Mouse (Mus musculus) liver, embryonic 13.5 days (tissue): ENCODE measurements around the gene Prlh. TPM values are rescaled to one million over a fixed set of nuclear protein-coding genes. Genes with fewer than 3 reads are reported as not detected.

Source experiments
- ATAC-seq: fragments of 200-750 bp; cut with Nextera tagmentation; 2 replicates; pipeline ENCODE4 v1.8.0; 2017; ENCODE audit warnings: low read depth, mild to moderate bottlenecking, moderate number of reproducible peaks, moderate library complexity
- DNase-seq: peaks from one replicate; pipeline ENCODE4 v3.0.0; 2022
- H3K27ac ChIP-seq: fragments of 300-500 bp; sonication (generic); 2 replicates; pipeline ENCODE4 v1.5.1; 2015; ENCODE audit warnings: moderate library complexity, mild to moderate bottlenecking, inconsistent platforms
- H3K27me3 ChIP-seq: fragments of 300-500 bp; sonication (generic); 2 replicates; pipeline ENCODE4 v1.6.1; 2015; ENCODE audit warnings: mild to moderate bottlenecking, inconsistent platforms
- H3K36me3 ChIP-seq: fragments of 300-500 bp; sonication (generic); 2 replicates; pipeline ENCODE4 v1.6.1; 2015; ENCODE audit warnings: mild to moderate bottlenecking, inconsistent platforms
- H3K4me1 ChIP-seq: fragments of 300-500 bp; sonication (generic); replicated peaks from 2 replicates; pipeline ENCODE4 v1.6.1; 2015; ENCODE audit warnings: inconsistent platforms
- H3K4me2 ChIP-seq: fragments of 300-500 bp; sonication (generic); 2 replicates; pipeline ENCODE4 v1.6.1; 2015; ENCODE audit warnings: inconsistent platforms, mild to moderate bottlenecking, moderate library complexity
- H3K4me3 ChIP-seq: fragments of 300-500 bp; sonication (generic); replicated peaks from 2 replicates; pipeline ENCODE4 v1.5.1; 2015; ENCODE audit warnings: mild to moderate bottlenecking, inconsistent platforms
- H3K9ac ChIP-seq: fragments of 300-500 bp; sonication (generic); 2 replicates; pipeline ENCODE4 v1.6.1; 2015; ENCODE audit warnings: mild to moderate bottlenecking, inconsistent platforms
- H3K9me3 ChIP-seq: fragments of 300-500 bp; sonication (generic); replicated peaks from 2 replicates; pipeline ENCODE4 v1.6.1; 2016; ENCODE audit warnings: inconsistent platforms
- WGBS: fragments of 180-500 bp; shearing (Covaris S2); methylation state at CpG from one replicate; pipeline ENCODE4 v1.1.7; 2015; ENCODE audit not compliant: insufficient replicate concordance; 5-methylcytosine and 5-hydroxymethylcytosine counted together
- polyA plus RNA-seq: library from polyadenylated mRNA; unstranded; fragments of >200 nt; fragmentation: Nextera tagmentation; extraction: Ambion mirVana; gene quantifications from 2 replicates; pipeline ENCODE4 v1.2.1, GENCODE M21; 2015

Prlh gene
- polyA plus RNA-seq, 1 experiment from 2014 or later = 0.50 TPM

DNA sequence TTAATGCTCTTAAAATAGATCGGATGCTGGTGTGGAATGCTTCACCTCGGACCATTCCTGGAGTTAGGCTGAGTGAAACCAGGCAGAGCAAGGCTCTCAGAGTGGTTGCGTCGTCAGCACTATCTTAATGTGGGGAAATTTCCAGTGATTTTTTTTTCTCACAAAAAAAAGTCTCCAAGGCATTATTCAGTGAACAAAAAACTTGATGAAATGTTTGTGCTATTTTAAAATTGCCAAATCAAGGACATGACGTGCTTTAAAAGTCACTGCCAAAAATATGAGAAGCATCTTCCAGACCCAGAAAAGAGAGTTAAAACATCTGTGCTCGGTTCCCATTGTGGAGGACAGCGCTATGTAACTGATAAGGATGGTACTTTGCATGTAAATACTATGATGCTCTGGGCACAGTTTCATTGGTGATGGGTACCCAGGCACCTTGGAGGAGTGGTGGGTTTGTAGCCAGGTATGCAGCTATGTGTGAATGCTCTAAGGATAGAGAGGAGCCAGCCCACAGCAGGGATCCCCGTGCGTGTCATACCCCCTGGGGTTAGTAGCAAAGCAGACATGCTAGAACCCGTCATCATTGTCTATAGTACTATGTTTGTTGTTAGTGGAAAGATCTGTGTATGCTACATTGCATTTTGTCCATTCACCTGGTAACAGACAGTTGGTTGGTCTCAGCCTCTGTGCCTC lies 27.9 kb downstream of the Prlh start:
- Histone ChIP-seq H3K4me1 (no peaks in the 10 kb centered on the region), H3K9me3 (no peaks in the 10 kb centered on the region), H3K27me3 (no peaks in the 10 kb centered on the region), H3K36me3 (no peaks in the 10 kb centered on the region), H3K27ac (no peak overlapping the region), H3K4me3 (no peak overlapping the region), H3K9ac (no peak overlapping the region), H3K4me2 (no peak overlapping the region)
- ATAC-seq = no peak
- WGBS = 67% methylated on average over 10 of the region's 10 CpGs
- no peak for DNase-seq

- H3K27ac ChIP-seq = no peak overlapping the region
- WGBS = 41% methylated on average over 3 of the region's 3 CpGs
- no peak overlapping the region for H3K9ac ChIP-seq
- H3K4me2 ChIP-seq = no peak overlapping the region
- no peak for ATAC-seq
- no peaks in the 10 kb centered on the region for H3K4me1 ChIP-seq
- no peaks in the 10 kb centered on the region for H3K27me3 ChIP-seq
- H3K4me3 ChIP-seq = no peak overlapping the region
- no peak for DNase-seq
- H3K9me3 ChIP-seq = no peaks in the 10 kb centered on the region
- no peaks in the 10 kb centered on the region for H3K36me3 ChIP-seq
Observed at GRCm38 (mm10) chr1:90981346-90981745, 28.4 kb downstream of the Prlh start.

DNA sequence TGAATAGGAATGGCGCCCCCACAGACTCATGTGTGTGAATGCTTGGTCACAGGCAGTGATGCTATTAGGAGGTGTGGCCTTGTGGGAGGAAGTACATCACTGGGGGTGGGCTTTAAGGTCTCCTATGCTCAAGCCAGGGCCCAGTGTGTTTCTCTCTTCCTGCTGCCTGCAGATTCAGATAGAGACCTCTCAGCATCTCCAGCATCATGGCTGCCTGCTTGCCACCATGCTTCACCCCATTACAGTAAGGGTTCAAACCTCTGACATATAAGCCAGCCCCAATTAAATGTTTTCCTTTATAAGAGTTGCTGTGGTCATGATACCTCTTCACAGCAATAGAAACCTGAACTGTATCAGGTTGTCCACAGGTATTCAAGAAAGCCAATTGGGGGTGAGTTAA lies 43.0 kb downstream of the Prlh start:
- no peak for ATAC-seq
- Histone ChIP-seq H3K4me3 (no peak overlapping the region), H3K4me1 (peaks cover 15% of the 10 kb centered on the region), H3K27ac (no peak overlapping the region), H3K27me3 (peaks cover 36% of the 10 kb centered on the region), H3K9me3 (0 out of 2 replicates have a peak, but pooled peaks cover 5% of the 10 kb centered on the region), H3K9ac (no peak overlapping the region), H3K4me2 (no peak overlapping the region), H3K36me3 (no peaks in the 10 kb centered on the region)
- 68% methylated on average over 1 of the region's 1 CpGs for WGBS
- DNase-seq = no peak

DNA sequence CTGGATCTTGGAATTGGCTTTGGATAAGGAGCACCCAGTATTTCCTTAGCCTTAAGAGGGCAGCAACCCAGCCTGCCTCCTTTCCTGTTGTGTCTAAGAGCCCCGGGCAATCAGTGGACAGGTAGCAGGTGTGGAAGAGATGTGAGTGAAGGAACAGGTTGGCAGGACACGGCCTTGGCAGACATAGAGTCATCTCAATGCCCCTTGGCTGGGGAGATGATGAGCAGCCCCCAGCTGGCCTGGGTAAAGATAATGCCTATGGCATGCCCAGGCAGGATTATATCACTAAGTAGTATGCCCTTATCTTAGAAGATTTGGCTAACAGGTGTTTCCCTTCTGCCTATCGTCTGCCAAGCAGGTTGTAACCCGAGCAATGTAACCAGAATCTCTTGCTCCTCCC lies 44.2 kb downstream of the Prlh start:
- ATAC-seq (no peak), DNase-seq (no peak)
- no peak overlapping the region for H3K4me3 ChIP-seq
- H3K9ac ChIP-seq = no peak overlapping the region
- no peaks in the 10 kb centered on the region for H3K36me3 ChIP-seq
- peaks cover 36% of the 10 kb centered on the region for H3K27me3 ChIP-seq
- H3K27ac ChIP-seq = no peak overlapping the region
- WGBS = 42% methylated on average over 4 of the region's 4 CpGs
- H3K4me2 ChIP-seq = no peak overlapping the region
- H3K9me3 ChIP-seq = 0 out of 2 replicates have a peak, but pooled peaks cover 5% of the 10 kb centered on the region
- H3K4me1 ChIP-seq = peaks cover 15% of the 10 kb centered on the region

DNA sequence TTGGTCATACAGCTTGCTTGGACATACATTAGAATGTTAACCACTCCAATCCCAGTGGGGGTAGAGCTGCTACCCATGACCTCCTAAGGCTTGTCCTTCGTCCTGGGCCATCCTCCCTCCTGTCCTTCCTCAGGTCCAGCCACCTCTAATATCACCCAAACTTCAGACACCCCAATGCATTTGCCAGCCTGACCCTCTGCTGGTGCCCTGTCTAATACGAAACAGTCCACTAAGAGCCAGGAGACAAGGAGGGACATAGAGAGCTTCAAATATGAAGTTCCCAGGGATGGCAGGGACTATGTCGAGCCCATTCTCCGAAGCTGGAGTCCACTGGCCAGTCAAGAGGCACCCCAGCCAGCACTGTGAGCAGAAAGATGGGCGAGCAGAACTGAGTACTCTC lies 44.7 kb downstream of the Prlh start:
- no peak for DNase-seq
- no peak overlapping the region for H3K9ac ChIP-seq
- H3K4me2 ChIP-seq = no peak overlapping the region
- H3K27me3 ChIP-seq = peaks cover 36% of the 10 kb centered on the region
- ATAC-seq = no peak
- peaks cover 15% of the 10 kb centered on the region for H3K4me1 ChIP-seq
- 0 out of 2 replicates have a peak overlapping the region, but pooled peaks have one; percentile 64 for H3K4me3 ChIP-seq
- 61% methylated on average over 5 of the region's 5 CpGs for WGBS
- H3K9me3 ChIP-seq = 0 out of 2 replicates have a peak, but pooled peaks cover 5% of the 10 kb centered on the region
- H3K27ac ChIP-seq = no peak overlapping the region
- H3K36me3 ChIP-seq = no peaks in the 10 kb centered on the region

- ATAC-seq = peak; percentile 41; the same call in 1 of the 2 replicates
- Histone ChIP-seq H3K4me2 (peak within 1 kb of the TSS; percentile 78), H3K36me3 (no peaks in the 10 kb centered on the region), H3K4me3 (peak within 1 kb of the TSS; percentile 64), H3K27ac (no peak within 1 kb of the TSS), H3K27me3 (peaks cover 36% of the 10 kb centered on the region), H3K9me3 (0 out of 2 replicates have a peak, but pooled peaks cover 5% of the 10 kb centered on the region), H3K9ac (peak within 1 kb of the TSS; percentile 66), H3K4me1 (peaks cover 15% of the 10 kb centered on the region)
- DNase-seq = no peak
- WGBS = 2% methylated on average over 59 of the region's 59 CpGs
Observed at GRCm38 (mm10) chr1:90998268-90998890, 45.5 kb downstream of the Prlh start, which contains the start of gene Lrrfip1. TSS of gene Lrrfip1 (plus strand) at chr1:90998737.

- H3K9me3 ChIP-seq = 0 out of 2 replicates have a peak, but pooled peaks cover 5% of the 10 kb centered on the region
- 3% methylated on average over 41 of the region's 41 CpGs for WGBS
- DNase-seq = no peak
- H3K4me2 ChIP-seq = peak overlapping the region; percentile 78
- peak overlapping the region; percentile 66 for H3K9ac ChIP-seq
- peaks cover 36% of the 10 kb centered on the region for H3K27me3 ChIP-seq
- H3K36me3 ChIP-seq = no peaks in the 10 kb centered on the region
- peaks cover 15% of the 10 kb centered on the region for H3K4me1 ChIP-seq
- ATAC-seq = 0 out of 2 replicates have a peak, but pooled peaks have one; percentile 20
- no peak overlapping the region for H3K27ac ChIP-seq
- peak overlapping the region; percentile 64 for H3K4me3 ChIP-seq
Observed at GRCm38 (mm10) chr1:90998891-90999611, 46.1 kb downstream of the Prlh start.

- H3K27ac ChIP-seq = no peak overlapping the region
- no peak overlapping the region for H3K9ac ChIP-seq
- peak overlapping the region; percentile 78; the same call in 1 of the 2 replicates for H3K4me2 ChIP-seq
- peaks cover 36% of the 10 kb centered on the region for H3K27me3 ChIP-seq
- H3K36me3 ChIP-seq = no peaks in the 10 kb centered on the region
- 0 out of 2 replicates have a peak, but pooled peaks cover 5% of the 10 kb centered on the region for H3K9me3 ChIP-seq
- H3K4me1 ChIP-seq = peaks cover 15% of the 10 kb centered on the region
- ATAC-seq (no peak), DNase-seq (no peak)
- 46% methylated on average over 10 of the region's 10 CpGs for WGBS
- H3K4me3 ChIP-seq = no peak overlapping the region; the same call in 1 of the 2 replicates
Observed at GRCm38 (mm10) chr1:90999911-91000601, 47.1 kb downstream of the Prlh start.

DNA sequence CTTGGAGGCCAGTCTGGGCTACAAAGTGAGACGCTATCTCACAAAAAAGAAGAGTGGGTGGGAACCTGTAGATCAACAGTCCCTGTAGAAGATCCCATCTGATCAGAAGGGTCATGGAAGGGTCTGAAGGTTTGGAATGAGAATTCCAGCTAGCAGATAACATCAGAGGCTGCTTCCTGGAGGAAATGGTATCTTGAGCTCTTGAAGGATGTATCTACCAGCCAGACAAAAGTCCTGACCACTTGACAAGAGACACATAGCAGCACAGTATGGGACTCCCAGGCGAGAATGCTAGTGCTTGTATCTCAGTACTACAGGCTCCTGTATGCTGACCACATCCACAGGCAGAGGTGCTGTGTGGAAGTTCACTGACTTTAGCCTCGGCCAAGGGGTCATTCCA lies 48.2 kb downstream of the Prlh start:
- 46% methylated on average over 3 of the region's 3 CpGs for WGBS
- ATAC-seq = no peak
- DNase-seq = no peak
- peaks cover 15% of the 10 kb centered on the region for H3K4me1 ChIP-seq
- no peak overlapping the region for H3K9ac ChIP-seq
- 0 out of 2 replicates have a peak, but pooled peaks cover under 1% of the 10 kb centered on the region for H3K9me3 ChIP-seq
- H3K27ac ChIP-seq = no peak overlapping the region
- peaks cover 36% of the 10 kb centered on the region for H3K27me3 ChIP-seq
- no peaks in the 10 kb centered on the region for H3K36me3 ChIP-seq
- no peak overlapping the region for H3K4me2 ChIP-seq
- no peak overlapping the region for H3K4me3 ChIP-seq

GRCm38 (mm10) chr1:91001871-91002539 lies 49.1 kb downstream of the Prlh start:
- Histone ChIP-seq H3K27me3 (peaks cover 36% of the 10 kb centered on the region), H3K9me3 (no peaks in the 10 kb centered on the region), H3K27ac (no peak overlapping the region), H3K36me3 (no peaks in the 10 kb centered on the region), H3K4me3 (no peak overlapping the region), H3K4me1 (peaks cover 15% of the 10 kb centered on the region), H3K4me2 (no peak overlapping the region), H3K9ac (no peak overlapping the region)
- WGBS = 39% methylated on average over 3 of the region's 3 CpGs
- DNase-seq (no peak), ATAC-seq (no peak)
